Mouse (Mus musculus): Measurements from ENCODE around the gene Exoc3l4. TPM values are rescaled to one million over a fixed set of nuclear protein-coding genes. Genes with fewer than 3 reads are reported as not detected.
A peak's percentile ranks its signal among the peaks of the same experiment; 100 is the strongest.

Exoc3l4 gene
- polyA plus RNA-seq, 1 experiment: 5.5 TPM

DNA sequence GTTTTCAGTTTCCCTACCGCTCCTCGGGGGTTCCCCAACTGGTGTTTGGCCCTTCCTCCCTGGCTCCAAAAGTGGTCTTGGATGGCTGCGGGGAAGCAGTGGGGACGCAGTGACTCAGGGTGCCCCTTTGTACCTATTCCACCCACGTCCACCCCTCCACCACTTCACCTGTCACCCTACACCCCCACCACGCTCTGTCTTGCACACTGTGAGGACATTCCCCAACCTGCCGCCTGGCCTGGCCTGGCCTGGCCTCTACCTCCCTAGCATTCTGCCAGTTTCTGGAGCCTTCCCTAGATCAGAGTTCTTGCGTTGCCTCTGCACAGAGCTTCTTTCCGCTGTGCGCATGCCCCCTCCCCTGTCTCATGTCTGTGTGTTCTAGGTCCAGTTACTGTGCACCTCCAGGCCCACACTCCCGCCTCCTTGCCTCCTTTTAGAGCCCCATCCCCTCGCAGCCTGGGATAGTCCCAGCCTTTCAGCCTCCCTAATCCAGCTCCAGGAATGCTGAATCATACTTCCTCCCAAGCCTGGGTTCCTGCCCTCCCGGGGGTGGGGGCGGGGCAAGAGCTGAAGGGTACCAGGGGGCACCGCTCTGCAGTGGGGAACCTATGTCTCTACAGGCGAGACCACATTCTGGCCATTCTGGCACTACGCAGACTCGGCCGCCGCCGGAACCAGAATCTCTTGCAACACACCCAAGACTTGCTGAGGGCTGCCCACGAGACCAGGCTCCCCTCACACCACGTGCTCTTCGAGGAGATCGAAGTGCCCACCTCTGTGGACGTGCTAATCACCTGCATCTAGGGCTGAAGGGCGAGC is 13.4 kb downstream of the Exoc3l4 start:
- no peak overlapping the region for H3K27ac ChIP-seq (ENCODE audit: control insufficient read depth, insufficient read depth, low read depth, low read length)
- no peaks in the 10 kb centered on the region for H3K36me3 ChIP-seq (ENCODE audit: control insufficient read depth, insufficient read depth, low read length)
- no peaks in the 10 kb centered on the region for H3K27me3 ChIP-seq (ENCODE audit: control insufficient read depth, insufficient read depth, low read length)
- no peak for TF ChIP-seq CTCF (IDR thresholded peaks at IDR 0.05; ENCODE audit: control insufficient read depth, insufficient read depth, insufficient replicate concordance, low read depth, low read length)
- peaks cover 26% of the 10 kb centered on the region for H3K4me1 ChIP-seq (ENCODE audit: control insufficient read depth, insufficient read depth, low read length)
- H3K4me3 ChIP-seq (ENCODE audit: control insufficient read depth, low read depth, low read length): no peak overlapping the region

- no peaks in the 10 kb centered on the region for H3K27me3 ChIP-seq (ENCODE audit: control insufficient read depth, insufficient read depth, low read length)
- no peak overlapping the region for H3K27ac ChIP-seq (ENCODE audit: control insufficient read depth, insufficient read depth, low read depth, low read length)
- TF ChIP-seq CTCF (IDR thresholded peaks at IDR 0.05; ENCODE audit: control insufficient read depth, insufficient read depth, insufficient replicate concordance, low read depth, low read length): no peak
- TF ChIP-seq POLR2A (IDR thresholded peaks at IDR 0.05; ENCODE audit: control insufficient read depth, low read depth, low read length): no peak
- no peaks in the 10 kb centered on the region for H3K36me3 ChIP-seq (ENCODE audit: control insufficient read depth, insufficient read depth, low read length)
- peaks cover 22% of the 10 kb centered on the region for H3K4me1 ChIP-seq (ENCODE audit: control insufficient read depth, insufficient read depth, low read length)
- H3K4me3 ChIP-seq (ENCODE audit: control insufficient read depth, low read depth, low read length): no peak overlapping the region
These were observed 14.3 kb downstream of the Exoc3l4 start for GRCm38 (mm10) chr12:111430868-111431817.

GRCm38 (mm10) chr12:111432097-111432496 is 15.3 kb downstream of the Exoc3l4 start:
- Histone ChIP-seq H3K36me3 (ENCODE audit: control insufficient read depth, insufficient read depth, low read length) (no peaks in the 10 kb centered on the region), H3K27me3 (ENCODE audit: control insufficient read depth, insufficient read depth, low read length) (no peaks in the 10 kb centered on the region), H3K4me3 (ENCODE audit: control insufficient read depth, low read depth, low read length) (no peak overlapping the region), H3K4me1 (ENCODE audit: control insufficient read depth, insufficient read depth, low read length) (peaks cover 18% of the 10 kb centered on the region), H3K27ac (ENCODE audit: control insufficient read depth, insufficient read depth, low read depth, low read length) (no peak overlapping the region)
- TF ChIP-seq CTCF (IDR thresholded peaks at IDR 0.05; ENCODE audit: control insufficient read depth, insufficient read depth, insufficient replicate concordance, low read depth, low read length) (no peak), POLR2A (IDR thresholded peaks at IDR 0.05; ENCODE audit: control insufficient read depth, low read depth, low read length) (no peak)

DNA sequence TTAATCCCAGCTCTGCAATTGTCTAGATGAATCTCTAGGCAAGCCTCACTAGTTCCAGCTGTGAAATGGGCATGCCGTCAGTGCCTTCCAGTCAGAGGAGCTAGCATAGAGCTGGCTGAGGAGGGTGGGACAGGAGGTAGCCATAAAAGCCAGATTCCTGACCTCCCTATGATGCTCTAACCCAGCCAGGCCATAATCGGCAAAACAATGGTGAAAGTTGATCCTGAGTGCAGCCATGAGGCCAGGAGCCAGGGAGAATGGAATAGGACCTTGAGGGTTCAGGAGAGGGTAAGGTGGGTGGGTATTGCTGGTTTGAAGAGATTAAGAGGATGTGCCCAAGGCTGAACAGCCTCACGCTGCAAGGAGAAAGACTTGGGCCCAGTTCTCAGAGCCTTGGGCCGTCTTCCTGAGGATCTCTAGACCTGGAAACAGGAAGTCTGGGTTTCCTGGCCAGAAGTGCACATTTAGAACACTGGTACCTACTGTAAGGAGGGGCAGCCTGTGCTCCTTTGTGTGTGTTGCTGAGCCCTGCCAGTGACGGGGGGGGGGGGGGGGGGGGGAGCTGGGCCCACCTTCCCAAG is 16.0 kb downstream of the Exoc3l4 start:
- Histone ChIP-seq H3K27ac (ENCODE audit: control insufficient read depth, insufficient read depth, low read depth, low read length) (no peak overlapping the region), H3K36me3 (ENCODE audit: control insufficient read depth, insufficient read depth, low read length) (no peaks in the 10 kb centered on the region), H3K27me3 (ENCODE audit: control insufficient read depth, insufficient read depth, low read length) (no peaks in the 10 kb centered on the region), H3K4me1 (ENCODE audit: control insufficient read depth, insufficient read depth, low read length) (peaks cover 18% of the 10 kb centered on the region), H3K4me3 (ENCODE audit: control insufficient read depth, low read depth, low read length) (no peak overlapping the region)
- TF ChIP-seq POLR2A (IDR thresholded peaks at IDR 0.05; ENCODE audit: control insufficient read depth, low read depth, low read length) (no peak), CTCF (IDR thresholded peaks at IDR 0.05; ENCODE audit: control insufficient read depth, insufficient read depth, insufficient replicate concordance, low read depth, low read length) (no peak)

- Histone ChIP-seq H3K27ac (ENCODE audit: control insufficient read depth, insufficient read depth, low read depth, low read length) (no peak overlapping the region; the same call in 1 of the 2 replicates), H3K4me1 (ENCODE audit: control insufficient read depth, insufficient read depth, low read length) (peaks cover 16% of the 10 kb centered on the region), H3K27me3 (ENCODE audit: control insufficient read depth, insufficient read depth, low read length) (no peaks in the 10 kb centered on the region), H3K36me3 (ENCODE audit: control insufficient read depth, insufficient read depth, low read length) (no peaks in the 10 kb centered on the region), H3K4me3 (ENCODE audit: control insufficient read depth, low read depth, low read length) (peak overlapping the region; percentile 67)
- TF ChIP-seq POLR2A (IDR thresholded peaks at IDR 0.05; ENCODE audit: control insufficient read depth, low read depth, low read length) (peak; percentile 26; the same call in 1 of the 2 replicates), CTCF (IDR thresholded peaks at IDR 0.05; ENCODE audit: control insufficient read depth, insufficient read depth, insufficient replicate concordance, low read depth, low read length) (no peak)
These were observed 17.4 kb downstream of the Exoc3l4 start for GRCm38 (mm10) chr12:111434164-111434744.

- no peak for TF ChIP-seq CTCF (IDR thresholded peaks at IDR 0.05; ENCODE audit: control insufficient read depth, insufficient read depth, insufficient replicate concordance, low read depth, low read length)
- no peak for TF ChIP-seq POLR2A (IDR thresholded peaks at IDR 0.05; ENCODE audit: control insufficient read depth, low read depth, low read length)
- Histone ChIP-seq H3K36me3 (ENCODE audit: control insufficient read depth, insufficient read depth, low read length) (no peaks in the 10 kb centered on the region), H3K27ac (ENCODE audit: control insufficient read depth, insufficient read depth, low read depth, low read length) (no peak overlapping the region), H3K4me3 (ENCODE audit: control insufficient read depth, low read depth, low read length) (peak overlapping the region; percentile 67), H3K27me3 (ENCODE audit: control insufficient read depth, insufficient read depth, low read length) (no peaks in the 10 kb centered on the region), H3K4me1 (ENCODE audit: control insufficient read depth, insufficient read depth, low read length) (peaks cover 11% of the 10 kb centered on the region)
These were observed 18.0 kb downstream of the Exoc3l4 start for GRCm38 (mm10) chr12:111434745-111435327.
